Mouse (Mus musculus): ENCODE results near the gene Lamc3.

Gene Lamc3

DNA sequence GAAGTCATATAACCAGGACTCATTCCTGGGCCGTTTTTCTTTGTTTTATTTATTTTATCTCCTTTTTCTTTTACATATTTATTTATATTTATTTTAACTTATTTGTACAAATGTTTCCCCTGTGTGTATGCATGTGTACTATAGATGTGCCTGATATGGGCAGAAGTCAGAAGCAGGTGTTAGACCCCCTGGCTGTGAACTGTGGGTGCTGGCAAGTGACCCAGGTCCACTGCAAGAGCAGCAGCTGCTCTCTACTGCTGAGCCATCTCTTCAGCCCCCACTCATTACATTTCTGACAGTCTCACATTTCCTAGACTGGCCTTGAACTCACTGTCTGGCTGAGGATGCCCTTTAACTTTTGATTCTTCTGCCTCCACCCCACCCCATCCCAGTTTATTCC, 51.2 kb downstream of the Lamc3 start:
- DNase-seq, result no peak

DNA sequence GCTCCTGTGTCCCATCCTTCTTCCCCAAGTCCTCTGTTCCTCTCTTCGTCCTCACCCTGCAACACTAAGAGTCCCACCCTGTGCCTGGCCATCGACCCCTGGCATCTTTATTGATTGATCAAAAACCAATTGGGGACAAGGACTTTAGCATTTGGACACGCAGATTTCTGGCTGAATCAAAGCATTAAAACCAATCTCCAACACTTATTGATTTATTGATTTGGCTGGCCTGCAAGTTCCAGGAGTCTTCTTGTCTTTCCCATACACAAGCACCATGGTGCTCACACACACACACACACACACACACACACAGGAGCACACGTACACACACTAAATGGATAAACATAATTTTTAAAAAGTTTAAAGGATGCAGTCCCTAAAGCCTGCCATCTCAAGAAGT, 55.9 kb downstream of the Lamc3 start:
- no peak for DNase-seq

DNA sequence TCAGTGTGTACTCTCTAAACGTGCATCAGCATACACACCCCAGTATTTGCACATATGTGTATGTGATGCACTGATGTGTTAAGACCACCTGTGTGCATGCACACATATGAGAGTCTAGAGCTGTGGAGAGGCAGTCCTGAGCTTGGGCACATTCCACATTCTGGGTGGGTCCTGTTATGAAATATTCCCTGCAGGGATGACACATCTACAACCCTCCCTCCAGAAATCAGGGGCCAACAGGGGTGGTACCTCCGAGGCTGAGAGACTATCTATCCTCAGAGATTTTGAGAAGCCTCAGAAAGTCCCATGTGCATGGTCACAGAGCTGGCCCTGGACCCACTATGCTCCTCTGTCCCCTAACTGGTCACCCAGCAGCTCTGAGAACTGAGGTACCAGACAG, 58.5 kb downstream of the Lamc3 start:
- DNase-seq, result no peak

DNA sequence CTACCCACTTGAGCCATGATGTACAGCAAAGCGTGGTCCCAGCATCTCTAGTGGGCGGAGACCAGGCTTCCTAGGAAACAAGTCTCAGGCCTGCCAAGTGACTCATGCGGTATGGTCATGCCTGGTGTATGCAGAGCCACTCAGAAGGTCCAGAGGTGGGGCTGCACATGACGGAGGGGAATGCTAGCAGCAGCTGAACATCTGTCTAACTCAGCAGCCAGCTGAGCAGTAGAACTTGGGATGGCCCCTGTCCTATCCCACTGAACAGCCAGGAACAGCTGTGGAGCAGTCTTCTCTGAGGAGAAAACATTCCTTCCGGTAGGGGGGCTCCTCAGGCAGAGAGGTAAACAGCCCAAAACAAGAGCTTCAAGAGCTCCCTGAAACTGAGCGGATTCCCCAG, 61.3 kb downstream of the Lamc3 start:
- DNase-seq, result no peak

DNA sequence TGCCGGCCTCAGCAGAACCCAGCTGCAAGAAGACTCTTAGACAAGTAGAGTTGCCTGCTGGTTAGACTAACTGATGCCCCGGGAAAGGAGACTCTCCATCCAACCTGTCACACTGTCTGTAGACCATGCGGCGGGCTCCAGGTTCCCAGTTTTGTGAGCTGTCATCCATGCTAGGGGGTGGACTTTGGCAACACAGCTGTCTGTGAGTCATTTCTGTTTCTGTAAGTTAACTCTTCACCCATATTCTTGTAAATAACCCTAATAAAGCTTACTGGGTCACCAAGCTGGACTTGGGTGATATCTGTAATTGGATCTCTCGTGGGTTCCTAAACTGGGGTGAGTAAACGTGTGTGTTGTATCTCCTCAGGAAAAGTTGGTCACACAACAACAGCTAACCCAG, 61.7 kb downstream of the Lamc3 start:
- no peak for DNase-seq

DNA sequence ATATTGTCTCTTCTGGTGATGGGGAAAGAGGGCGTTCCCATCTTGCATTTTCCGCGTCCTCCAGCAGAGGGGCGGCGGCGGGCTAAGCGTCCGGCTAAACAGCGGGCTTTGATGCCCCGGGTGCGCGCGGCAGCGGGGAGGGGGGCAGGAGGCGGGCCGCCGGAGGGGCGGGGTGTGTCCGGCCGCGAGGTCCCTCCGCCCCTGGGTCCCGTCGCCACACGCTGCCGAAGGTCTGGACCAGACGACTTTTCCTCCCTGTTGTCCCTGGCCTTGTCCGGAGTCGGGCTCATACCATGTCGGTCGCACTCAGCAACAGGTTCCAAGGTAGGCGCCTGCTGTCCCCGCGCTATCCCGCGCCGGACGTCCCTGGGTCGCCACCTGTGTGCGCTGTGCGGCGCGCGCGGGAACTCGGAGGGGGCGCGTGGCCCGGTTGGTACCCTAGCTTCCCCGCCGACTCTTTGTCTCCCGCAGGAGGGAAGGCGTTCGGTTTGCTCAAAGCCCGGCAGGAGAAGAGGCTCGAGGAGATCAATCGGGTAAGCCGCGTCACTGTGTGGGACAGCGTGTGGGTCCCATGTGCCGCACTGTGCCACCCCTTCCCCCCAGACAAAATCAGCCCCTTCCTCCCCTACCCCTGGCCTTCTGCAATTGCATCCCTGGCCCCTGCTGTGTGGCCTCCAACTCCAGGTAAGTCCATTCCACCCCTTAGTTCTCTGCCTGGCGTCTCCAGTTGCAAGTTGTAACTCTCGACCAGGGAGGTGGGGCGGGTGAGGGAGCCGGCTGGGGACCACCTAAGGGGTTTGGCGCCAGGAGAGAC, 63.2 kb downstream of the Lamc3 start, which contains the start of gene Aif1l:
Aif1l (plus strand) TSS at position 82 of the 814 bp plus-strand sequence.
- peak; percentile 61 for DNase-seq

DNA sequence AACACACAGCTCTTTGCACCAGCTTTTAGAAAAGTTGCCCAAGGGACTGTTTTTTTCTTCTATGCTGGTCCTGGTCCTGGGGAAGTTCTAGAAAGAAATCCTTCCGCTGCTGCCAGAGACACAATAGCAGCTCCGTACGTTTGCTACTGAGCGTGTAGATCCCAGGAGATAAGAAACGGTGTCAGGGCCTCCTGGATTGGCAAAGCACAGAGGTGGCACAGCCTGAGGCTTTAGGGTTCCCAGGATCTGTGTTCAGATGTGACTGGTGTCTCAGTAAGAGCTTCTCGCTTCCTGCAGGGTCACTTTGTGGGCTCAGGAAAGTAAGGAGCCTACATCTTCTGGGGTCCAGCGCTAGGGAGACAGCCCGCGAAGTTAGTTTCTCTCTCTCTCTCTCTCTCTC, 63.9 kb downstream of the Lamc3 start:
- no peak for DNase-seq

DNA sequence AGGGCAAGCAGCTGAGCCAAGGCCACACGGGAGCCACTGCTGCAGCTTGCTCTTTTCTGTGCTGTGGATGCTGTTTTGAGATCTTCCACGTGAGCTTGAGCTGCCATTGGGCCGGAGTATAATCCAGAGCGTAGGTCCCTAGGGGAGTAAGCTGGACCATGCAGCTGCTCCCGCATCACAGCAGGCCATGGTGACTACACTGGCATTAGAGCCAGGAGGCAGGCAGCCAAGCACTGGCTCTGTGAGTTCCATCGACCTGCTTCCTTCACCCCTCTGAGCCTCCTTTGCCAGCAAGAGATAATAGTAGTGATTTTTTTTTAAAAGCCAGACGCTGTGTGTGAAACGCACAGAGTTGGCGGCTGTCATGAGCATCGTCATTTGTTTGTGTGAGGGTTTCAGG, 65.1 kb downstream of the Lamc3 start:
- no peak for DNase-seq

DNA sequence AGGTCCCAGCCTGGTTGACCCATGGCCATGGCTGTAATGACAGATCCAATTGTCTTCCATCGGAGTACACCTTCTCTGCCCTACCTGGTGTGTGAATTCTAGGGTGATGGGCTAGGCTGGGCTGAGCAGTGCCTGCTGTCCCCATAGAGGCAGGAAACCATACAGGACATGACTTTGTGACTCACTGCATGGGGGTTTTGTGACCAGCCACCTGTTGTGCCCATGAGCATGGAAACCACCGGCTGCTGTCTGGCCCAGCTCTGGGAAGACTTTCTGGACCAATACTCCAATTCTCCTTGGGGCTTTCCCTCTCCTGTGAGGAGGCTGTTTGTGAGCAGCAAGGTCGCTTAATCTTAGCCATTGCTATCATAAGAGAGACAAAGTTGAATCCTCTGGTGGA, 65.6 kb downstream of the Lamc3 start:
- DNase-seq, result no peak

DNA sequence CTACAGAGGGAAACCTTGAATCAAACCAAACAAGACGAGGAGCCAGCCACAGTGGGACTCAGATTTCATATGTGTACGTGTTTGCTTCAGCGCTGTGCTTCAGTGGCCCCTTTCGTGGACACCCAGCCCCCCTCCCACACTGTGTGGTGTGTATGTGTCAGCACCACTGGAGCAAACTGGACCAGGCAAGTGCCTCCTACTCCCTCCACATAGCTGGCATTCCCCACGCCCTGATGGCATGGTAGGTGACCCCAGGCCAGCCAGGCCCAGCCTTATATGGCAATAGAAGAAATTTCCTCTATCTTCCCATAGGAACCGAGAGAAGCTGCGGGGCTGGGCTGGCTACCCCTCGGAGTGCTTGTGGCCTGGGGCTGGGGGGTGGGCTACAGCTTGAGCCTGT, 66.6 kb downstream of the Lamc3 start:
- DNase-seq, result no peak

DNA sequence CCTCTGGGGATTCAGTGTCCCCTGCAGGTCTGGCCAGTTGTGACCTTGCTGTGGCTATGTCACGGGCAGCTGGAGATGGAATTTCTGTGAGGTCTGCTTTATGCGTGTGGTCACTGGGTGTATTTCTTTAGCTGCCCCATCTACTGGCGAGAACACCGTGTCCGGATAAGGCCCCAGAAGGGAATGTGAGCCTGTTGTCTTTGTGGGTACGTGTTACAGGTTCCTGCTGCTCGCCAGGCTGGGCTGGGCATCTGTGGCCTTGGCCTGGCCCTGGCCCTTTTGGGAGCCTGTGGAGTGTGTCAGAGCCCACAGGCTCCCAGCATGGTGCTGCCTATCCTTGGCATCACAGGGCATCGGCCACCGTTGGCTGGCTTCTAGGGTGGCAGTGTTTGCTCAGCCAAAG, 67.7 kb downstream of the Lamc3 start:
- no peak for DNase-seq

DNA sequence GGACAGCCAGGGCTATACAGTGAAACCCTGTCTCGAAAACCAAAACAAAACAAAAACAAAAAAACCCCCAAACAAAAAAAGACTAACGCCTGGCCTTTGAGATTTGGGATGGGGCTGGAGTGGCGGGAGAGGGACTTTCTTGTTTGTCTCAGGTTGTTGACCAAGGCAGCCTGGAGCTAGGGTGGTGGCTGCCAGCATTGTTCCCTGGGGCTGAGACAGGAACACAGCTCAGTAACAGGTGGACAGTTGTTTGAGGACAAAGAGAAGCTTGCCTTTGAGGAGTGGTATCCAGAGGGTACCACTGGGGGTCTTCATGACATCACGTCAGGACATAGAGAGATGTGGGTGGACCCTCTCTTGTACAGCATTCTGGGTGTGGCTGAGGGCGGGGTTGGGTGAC, 68.6 kb downstream of the Lamc3 start:
- no peak for DNase-seq

DNA sequence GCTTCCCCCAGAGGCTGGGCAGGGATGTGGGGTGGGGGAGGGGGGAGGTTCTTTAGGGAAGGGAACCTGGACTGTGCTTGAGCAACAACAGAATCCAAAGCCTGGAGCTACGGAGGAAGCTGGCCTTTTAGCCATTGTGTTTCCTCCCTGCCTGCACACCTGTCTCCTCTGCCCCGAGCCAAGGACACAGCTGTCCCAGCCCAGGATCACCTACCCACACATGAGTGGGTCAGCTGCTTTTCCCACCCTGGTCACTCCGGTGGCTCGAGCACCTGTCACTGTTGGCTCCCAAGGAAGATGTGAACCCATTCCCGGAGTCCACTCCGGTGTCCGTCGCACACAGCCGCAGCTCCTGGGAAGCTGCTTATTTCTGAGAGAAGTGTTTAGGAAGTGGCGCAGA, 70.1 kb downstream of the Lamc3 start:
- DNase-seq, result no peak

DNA sequence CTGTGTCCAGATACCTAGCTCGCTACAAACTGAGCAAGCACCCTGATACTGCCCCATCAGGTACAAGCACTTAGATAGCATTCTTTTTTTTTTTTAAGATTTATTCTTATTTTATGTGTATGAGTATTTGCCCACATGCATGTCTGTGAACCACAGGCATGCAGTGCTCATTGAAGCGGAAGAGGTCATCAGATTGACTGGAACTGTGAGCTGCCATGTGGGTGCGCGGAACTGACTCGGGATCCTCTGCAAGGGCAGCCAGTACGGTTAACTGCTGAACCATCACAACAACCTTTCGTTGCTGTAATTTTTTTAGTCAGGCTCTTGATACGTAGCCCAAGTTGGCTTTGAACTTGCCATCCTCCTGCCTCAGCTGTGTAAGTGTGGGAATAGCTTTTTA, 73.9 kb downstream of the Lamc3 start:
- no peak for DNase-seq

DNA sequence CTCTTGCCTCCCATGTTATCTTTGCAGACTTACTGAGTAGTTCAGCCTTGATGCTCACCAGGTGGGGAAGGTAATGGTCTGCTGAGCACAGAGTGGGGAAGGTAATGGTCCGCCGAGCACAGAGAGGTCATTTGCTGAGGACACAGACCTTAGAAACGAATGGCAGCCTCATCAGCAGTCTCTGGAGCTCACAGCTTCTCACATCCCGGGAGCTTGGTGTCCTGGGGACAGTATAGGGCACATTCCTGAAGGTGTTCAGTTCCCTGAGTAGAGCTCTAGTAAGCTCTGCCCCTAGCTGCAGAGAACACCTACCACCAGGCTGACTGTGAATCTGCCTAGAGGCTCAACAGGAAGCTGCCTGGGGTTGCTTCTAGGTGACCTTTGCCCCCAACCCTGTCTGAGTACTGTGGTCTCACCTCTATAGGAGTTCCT, 74.7 kb downstream of the Lamc3 start:
- no peak for DNase-seq

DNA sequence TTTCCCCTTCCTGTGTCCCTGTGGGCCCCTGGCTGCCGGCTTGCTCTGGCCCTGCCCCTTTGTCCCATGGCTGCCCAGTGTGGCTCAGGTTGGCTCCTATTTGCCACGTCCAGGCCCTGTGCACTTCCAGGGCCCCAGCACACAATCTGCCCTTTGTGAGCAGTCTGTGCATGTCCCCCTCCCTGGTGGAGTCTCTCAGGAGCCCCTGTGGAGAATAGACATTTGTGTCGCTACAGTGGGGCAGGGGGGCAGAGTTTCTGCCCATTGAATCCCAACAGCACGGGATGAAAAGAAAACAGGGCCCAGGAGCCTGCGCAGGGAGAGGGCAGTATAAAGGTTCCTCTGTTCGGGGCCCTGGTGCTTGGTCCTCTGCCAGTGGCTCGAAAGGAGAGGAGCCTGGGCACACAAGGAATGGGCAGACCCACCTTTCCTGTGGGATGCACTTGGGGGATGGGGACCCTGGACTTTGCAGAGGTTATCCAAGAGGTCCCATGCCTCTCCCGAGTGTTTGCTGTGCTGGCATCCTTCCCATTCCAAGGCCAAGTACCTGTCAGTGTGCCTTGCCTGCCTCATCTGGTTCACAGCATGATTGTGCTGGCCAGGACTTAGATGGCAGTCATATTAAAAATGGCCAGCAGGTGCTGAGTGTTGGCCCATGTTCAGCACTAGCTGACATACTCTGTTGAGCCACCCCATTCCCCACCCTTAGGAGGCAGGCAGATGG, 75.6 kb downstream of the Lamc3 start:
- DNase-seq, result peak; percentile 53

DNA sequence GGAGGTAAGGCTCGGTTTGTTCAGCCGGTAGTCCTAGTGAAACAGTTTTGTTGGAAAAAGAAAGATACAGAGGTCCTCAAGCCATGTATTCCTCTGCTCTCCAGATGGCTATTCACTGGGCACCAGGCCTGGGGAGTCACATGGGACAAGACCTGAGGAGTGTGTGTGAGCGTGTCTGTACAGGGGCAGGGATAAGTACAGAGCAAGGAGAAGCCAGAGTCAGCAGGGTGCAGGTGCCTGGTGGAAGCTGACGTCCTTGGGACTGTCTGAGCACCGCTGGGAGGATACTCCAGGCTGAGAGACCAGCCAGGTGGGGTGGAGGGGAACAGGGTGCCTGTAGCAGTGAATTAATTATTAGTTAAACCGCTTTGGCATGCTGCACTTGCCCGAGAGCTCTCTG, 76.4 kb downstream of the Lamc3 start:
- peak; percentile 21 for DNase-seq

DNA sequence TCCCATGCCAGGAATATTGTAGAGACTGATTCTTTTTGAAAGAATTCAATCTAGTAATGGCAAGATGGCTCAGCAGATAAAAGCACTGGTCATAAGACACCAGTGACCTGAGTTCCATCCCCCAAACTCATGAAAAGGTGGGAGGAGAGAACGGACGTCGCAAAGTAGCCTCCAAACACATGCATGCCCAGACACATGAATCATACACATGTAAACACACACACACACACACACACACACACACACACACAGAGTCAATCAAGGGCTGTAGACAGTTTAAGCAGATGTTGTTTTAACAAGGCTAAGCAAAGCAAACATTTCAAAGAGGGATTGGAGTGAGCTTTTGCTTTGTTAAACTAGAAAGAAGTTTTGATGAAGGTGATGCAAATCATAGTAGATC, 77.1 kb downstream of the Lamc3 start:
- no peak for DNase-seq

DNA sequence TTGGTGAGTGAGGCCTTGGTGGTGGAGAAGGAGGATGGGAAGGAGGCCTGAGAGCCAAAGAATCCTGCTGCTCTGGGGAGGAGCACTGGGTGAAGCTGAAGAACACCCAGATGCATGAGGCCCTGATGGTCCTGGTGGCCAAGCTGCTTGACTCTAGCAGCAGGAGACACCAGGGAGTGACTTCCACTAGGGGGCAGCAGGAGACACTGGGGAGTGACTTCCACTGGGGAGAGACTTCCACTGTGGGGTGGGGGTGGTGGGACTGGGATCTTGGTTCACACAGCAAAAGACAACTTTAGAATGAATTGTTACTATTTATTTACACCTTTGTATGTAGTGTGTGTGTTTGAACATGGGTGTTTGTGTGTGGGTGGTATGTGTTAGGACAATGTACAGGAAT, 78.0 kb downstream of the Lamc3 start:
- peak; percentile 71 for DNase-seq

DNA sequence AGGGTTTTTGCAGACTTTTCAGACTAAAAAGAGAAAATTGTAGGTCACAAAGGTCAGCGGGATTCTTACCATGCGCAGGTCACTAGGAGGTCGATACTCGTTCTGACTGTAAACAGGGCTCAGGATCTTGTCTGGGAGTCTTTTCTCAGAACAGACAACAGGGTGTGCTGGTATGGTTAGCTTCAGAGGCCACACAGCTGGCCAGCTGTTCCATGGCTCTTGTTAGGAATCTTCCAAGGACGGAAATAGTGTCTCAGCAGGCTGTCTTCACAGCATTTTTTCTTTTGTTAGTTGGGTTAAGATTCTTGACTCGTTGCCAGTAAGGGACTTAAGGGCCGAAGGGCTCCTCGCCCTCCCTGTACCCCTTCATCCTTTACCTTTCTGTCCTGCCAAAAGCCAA, 79.7 kb downstream of the Lamc3 start:
- DNase-seq, result no peak

DNA sequence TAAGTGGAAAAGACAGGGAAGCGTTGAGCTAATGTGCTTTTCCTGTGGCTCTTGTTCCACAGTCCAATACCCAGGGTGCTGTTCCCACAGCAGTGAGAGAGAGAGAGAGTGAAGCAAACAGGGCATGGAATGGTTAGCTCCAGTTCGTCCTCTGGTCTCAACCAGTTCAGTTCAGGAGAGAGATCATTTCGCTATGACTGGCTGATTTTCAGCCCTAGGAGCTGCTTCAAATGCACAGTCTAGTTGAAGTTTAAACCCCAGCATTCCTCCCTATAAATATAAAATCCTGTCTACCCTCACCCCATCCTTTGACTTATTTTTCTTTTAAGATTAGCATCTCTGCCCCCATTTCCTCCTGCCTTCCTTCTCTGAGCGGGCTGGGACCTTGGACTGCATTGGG, 85.5 kb downstream of the Lamc3 start:
- no peak for DNase-seq

DNA sequence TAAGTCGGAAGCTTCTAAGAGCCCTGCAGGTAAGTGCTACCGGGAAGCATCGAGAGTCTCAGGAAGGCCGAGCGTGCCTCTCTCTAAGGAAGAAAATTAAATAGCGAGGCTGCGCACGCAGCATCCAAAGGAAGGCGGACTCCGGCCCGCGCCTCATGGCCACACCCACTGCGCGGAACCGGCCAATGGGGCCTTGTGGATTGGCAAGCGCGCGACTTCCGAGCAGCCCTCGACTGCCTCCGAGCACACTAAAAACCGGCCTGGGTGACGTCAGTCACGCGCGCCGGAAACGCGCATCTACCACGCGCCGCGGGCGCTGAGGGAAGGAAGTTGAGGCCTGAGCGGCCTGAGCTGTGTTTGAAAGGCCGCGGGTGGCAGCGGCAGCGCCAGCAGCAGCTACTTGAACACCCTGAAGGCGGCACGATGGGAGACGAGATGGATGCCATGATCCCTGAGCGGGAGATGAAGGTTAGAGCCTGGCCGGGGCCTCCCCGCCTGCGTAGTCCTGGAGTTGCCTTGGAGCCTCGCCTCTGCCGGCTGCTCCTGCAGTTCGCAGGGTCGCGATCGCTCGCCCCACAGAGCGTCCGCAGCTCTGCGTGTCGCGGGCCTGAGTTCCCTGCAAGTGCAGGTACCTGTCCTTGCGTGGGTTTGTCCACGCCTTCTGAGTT, 87.2 kb downstream of the Lamc3 start, which contains the start of gene Nup214:
Nup214 (plus strand) TSS at position 296 of the 668 bp plus-strand sequence.
- peak; percentile 99 for DNase-seq

DNA sequence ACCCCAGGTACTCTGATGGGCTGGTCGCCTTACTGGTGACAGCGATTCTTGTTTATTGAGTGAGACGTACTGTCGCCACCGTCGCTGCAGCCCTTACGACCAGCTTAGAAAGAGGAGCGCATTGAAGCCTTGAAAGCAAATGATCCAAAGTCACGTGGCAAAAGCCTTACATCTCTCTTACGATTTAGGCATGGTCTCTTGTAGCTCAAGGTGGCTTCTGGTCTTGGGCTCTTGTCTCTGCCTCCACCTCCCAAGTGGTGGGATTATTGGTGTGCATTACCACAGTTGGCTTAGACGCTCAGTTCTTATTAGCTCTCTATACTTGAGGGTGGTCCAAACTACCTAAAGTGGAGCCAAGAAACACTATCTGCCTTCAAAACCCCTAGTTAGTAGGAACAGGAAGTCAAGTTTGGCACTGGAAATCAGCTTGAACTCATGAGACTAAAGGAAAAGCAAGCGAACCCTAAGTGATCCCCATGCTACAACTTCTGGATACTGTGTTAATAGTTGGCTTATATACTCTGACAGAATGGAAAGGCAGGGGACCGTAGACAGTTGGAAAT, 87.8 kb downstream of the Lamc3 start:
- DNase-seq, result no peak

Measured in lung, postnatal 36 days (tissue).